Comparison of ENCODE assay signal across 21 mouse cellular contexts in genomic region chr17:15776349-15776748, GRCm38 (mm10).
"Had no signal": no experiment of that assay in that cellular context is flagged by ENCODE, and none has a peak within 500 bp of the region (broad histone marks: within the 10 kb centered on the region; RNA-seq: fewer than 3 reads in every experiment).

No protein-coding gene starts in this region.

- H3K27ac ChIP-seq: kidney, embryonic 15.5 days; limb, embryonic 10.5 days; limb, embryonic 13.5 days; liver, embryonic 12.5 days; liver, embryonic 15.5 days; macrophage; midbrain, embryonic 10.5 days; neural tube, embryonic 13.5 days; stomach, embryonic 15.5 days had no signal

- H3K27me3 ChIP-seq: kidney, embryonic 15.5 days; limb, embryonic 13.5 days; liver, embryonic 12.5 days; liver, embryonic 15.5 days; neural tube, embryonic 13.5 days; stomach, embryonic 15.5 days had no signal

- H3K4me1 ChIP-seq: kidney, embryonic 15.5 days; limb, embryonic 10.5 days; limb, embryonic 13.5 days; liver, embryonic 12.5 days; liver, embryonic 15.5 days; midbrain, embryonic 10.5 days; neural tube, embryonic 13.5 days; stomach, embryonic 15.5 days had no signal

- H3K4me3 ChIP-seq: kidney, embryonic 15.5 days; limb, embryonic 10.5 days; limb, embryonic 13.5 days; liver, embryonic 12.5 days; liver, embryonic 15.5 days; midbrain, embryonic 10.5 days; neural tube, embryonic 13.5 days; stomach, embryonic 15.5 days had no signal

- H3K9me3 ChIP-seq: kidney, embryonic 15.5 days; limb, embryonic 10.5 days; limb, embryonic 13.5 days; liver, embryonic 12.5 days; liver, embryonic 15.5 days; midbrain, embryonic 10.5 days; neural tube, embryonic 13.5 days; stomach, embryonic 15.5 days had no signal

- ATAC-seq: intestine, postnatal 0 days; liver, embryonic 12.5 days; lung, postnatal 0 days had no signal

- H3K4me2 ChIP-seq: kidney, embryonic 15.5 days; limb, embryonic 13.5 days; liver, embryonic 12.5 days; liver, embryonic 15.5 days; neural tube, embryonic 13.5 days; stomach, embryonic 15.5 days had no signal

- H3K36me3 ChIP-seq: stomach, embryonic 15.5 days had no signal

- DNase-seq: kidney, adult 8-10 months; kidney, postnatal 14 days; liver; lung, adult 18-20 months; midbrain, embryonic 14.5 days; right cerebral cortex, postnatal 25 days; spleen, adult 18-20 months; thymus, adult 2 months; thymus, postnatal 14 days; thymus, postnatal 4 days had no signal

- H3K9ac ChIP-seq: kidney, embryonic 15.5 days; limb, embryonic 13.5 days; liver, embryonic 12.5 days; liver, embryonic 15.5 days; neural tube, embryonic 13.5 days; stomach, embryonic 15.5 days had no signal
